Mouse (Mus musculus) brain, adult 10 weeks (tissue): ENCODE results near the gene Fundc2. TPM values are rescaled to one million over a fixed set of nuclear protein-coding genes. Genes with fewer than 3 reads are reported as not detected.

Experiments used
- polyA plus RNA-seq: library from polyadenylated mRNA; stranded (reverse); fragments of 350-450 nt; fragmentation: Illumina TruSeq; extraction: RNeasy Lipid Tissue Mini Kit (QIAGEN cat#74804); gene quantifications from one replicate; pipeline ENCODE4 v1.2.3, GENCODE M21; 2015; ENCODE audit warnings: low read depth, low replicate concordance

Fundc2 gene
- polyA plus RNA-seq = 63.9 TPM

GRCm38 (mm10) chrX:75382195-75382771, at the start of gene Fundc2, which contains the start of gene F8:
TSS of gene Fundc2 (plus strand) at chrX:75382399.
TSS of gene F8 (minus strand) at chrX:75382615.

DNA sequence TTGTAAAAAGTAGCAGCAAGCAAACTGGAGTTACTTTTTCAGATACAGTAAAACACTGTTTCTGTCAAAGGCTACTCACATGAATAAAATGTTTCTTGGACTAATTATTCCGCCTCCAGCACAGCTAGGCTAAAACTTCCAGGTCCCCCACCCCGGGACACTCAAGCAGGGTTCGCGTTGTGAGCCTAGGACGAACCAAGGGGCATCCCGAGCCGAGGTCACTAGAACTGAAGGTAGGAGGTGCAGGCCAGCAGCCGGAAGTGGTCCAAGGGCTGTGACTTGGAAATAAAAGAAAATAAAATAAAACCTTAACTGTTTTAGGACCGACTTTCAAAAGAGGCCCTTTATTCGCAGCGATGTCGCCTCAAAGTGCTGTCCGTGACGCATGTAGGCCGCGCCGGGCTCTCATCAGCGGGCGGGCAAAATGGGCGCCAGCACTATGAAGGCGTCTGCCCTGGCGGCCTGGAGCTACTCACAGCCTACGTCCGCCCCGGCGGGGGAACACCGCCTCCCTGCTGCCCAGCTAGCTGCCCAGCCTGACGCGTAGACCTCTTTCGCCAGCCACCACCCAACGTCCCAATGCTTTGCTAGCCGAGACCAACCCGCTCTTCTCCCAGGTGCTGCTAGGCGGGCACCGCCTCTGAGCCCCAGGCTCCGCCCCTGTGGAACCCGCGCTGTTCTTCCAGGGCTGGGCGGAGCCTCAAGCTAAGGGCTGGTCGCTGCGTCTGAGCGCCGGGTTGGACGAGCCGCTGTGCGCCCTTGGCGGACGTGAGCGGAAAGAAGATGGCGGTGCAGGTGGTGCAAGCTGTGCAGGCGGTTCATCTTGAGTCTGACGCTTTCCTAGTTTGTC, 34.0 kb downstream of the Fundc2 start, which contains the start of the genes Cmc4, Mtcp1 and Brcc3:
TSS of gene Cmc4 (minus strand) at position 649 of the 850 bp plus-strand sequence.
TSS of gene Mtcp1 (minus strand) at position 653 of the 850 bp plus-strand sequence.
TSS of gene Brcc3 (plus strand) at position 693 of the 850 bp plus-strand sequence.

Other genes starting within 250 kb of the Fundc2 start
- gene Smim9, start 218.6 kb upstream of the Fundc2 start, polyA plus RNA-seq = not detected
- 0.97 TPM for gene F8, start 216 bp downstream of the Fundc2 start, polyA plus RNA-seq
- 19.1 TPM for gene Cmc4, start 34.2 kb downstream of the Fundc2 start, polyA plus RNA-seq
- 7.4 TPM for gene Mtcp1, start 34.2 kb downstream of the Fundc2 start, polyA plus RNA-seq
- 42.9 TPM for gene Brcc3, start 34.2 kb downstream of the Fundc2 start, polyA plus RNA-seq
- 112 TPM for gene Vbp1, start 131.9 kb downstream of the Fundc2 start, polyA plus RNA-seq
- gene Rab39b, start 195.8 kb downstream of the Fundc2 start, polyA plus RNA-seq = 44.9 TPM